Mouse (Mus musculus) cerebellum, postnatal 25 days (tissue): ENCODE measurements around the gene Kntc1.
"Not testable (repeated sequence)": the region's sequence is repeated elsewhere in the genome, so short reads cannot be mapped to it uniquely, and the experiment has no call there.

ENCODE experiments used
- DNase-seq, 2 experiments: peaks; one replicate each; pipeline ENCODE4 v3.0.0; 2021; ENCODE audit warnings: mixed read lengths in 2 of 2

Kntc1 gene

GRCm38 (mm10) chr5:123749065-123750064 lies at the start of gene Kntc1, which contains the start of gene Rsrc2:
Kntc1 (plus strand) TSS chr5:123749716.
Rsrc2 (minus strand) TSS chr5:123749414.
- DNase-seq: peak; percentile 98 to 99

GRCm38 (mm10) chr5:123700625-123701024 lies 48.9 kb upstream of the Kntc1 start:
- DNase-seq: peak; percentile 33 to 59

DNA sequence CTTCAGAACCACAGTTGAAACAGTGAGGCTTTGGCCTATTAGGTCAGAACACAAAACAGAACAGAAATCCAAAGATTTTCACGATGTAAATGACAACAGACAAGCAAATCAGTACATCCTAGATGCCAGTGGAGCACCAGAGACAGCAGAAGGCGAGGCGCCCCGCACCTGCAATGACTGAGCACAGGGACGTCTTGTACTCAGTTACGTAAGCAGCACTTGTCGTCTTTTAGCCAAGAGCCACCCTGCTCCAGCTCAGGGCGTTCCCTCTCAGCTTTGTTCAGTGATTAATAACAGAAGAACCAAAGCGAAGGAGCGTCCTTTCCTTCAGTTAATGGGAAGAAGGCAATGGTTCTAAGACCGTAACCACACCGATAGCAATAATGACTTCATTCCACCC lies 40.9 kb upstream of the Kntc1 start:
- no peak for DNase-seq

GRCm38 (mm10) chr5:123709571-123709970 lies 39.9 kb upstream of the Kntc1 start:
- DNase-seq: no peak

- DNase-seq: no peak
Measured at GRCm38 (mm10) chr5:123713782-123714181, 35.7 kb upstream of the Kntc1 start.

- no peak for DNase-seq
Measured at GRCm38 (mm10) chr5:123714622-123715021, 34.9 kb upstream of the Kntc1 start.

GRCm38 (mm10) chr5:123720328-123721311 lies 28.9 kb upstream of the Kntc1 start, which contains the start of gene Zcchc8:
Zcchc8 (minus strand) TSS chr5:123721100.
- DNase-seq: peak; percentile 94 to 95

DNA sequence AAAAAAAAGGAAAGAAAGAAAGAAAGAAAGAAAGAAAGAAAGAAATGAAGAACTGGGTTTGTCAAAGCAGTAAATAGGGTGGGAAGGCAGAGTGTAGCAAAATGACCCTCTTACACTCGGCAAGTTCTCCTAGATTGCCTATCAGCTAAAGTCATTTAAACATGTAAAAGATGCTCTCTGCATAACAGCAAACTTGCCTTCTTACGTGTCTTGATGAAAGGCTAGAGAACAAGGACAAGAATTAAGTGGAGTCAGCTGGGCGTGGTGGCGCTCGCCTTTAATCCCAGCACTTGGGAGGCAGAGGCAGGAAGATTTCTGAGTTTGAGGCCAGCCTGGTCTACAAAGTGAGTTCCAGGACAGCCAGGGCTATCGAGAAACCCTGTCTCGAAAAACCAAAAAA lies 25.7 kb upstream of the Kntc1 start:
- DNase-seq: not testable (repeated sequence)

- DNase-seq: no peak
Measured at GRCm38 (mm10) chr5:123730981-123731380, 18.5 kb upstream of the Kntc1 start.

- no peak for DNase-seq
Measured at GRCm38 (mm10) chr5:123744358-123744757, 5.2 kb upstream of the Kntc1 start.

- DNase-seq: no peak
Measured at GRCm38 (mm10) chr5:123746253-123746652, 3.3 kb upstream of the Kntc1 start.

DNA sequence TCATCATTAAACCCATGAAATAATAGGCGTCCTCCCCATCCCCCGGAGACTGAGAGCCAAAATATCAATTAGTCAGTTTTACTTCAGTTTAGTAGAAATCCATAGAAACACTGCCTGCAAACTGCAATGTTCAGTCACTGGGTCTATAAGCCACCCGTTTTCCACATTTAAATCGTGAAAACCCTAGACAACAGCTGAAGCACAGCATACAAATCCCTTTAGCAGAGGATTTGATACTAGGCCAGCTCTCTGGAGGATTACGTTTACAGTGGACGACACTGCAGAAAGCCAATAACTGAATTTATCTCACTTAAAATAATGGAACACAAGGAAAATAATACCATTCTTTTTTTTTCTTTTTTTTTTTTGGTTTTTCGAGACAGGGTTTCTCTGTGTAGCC lies 1.9 kb upstream of the Kntc1 start:
- no peak for DNase-seq

DNA sequence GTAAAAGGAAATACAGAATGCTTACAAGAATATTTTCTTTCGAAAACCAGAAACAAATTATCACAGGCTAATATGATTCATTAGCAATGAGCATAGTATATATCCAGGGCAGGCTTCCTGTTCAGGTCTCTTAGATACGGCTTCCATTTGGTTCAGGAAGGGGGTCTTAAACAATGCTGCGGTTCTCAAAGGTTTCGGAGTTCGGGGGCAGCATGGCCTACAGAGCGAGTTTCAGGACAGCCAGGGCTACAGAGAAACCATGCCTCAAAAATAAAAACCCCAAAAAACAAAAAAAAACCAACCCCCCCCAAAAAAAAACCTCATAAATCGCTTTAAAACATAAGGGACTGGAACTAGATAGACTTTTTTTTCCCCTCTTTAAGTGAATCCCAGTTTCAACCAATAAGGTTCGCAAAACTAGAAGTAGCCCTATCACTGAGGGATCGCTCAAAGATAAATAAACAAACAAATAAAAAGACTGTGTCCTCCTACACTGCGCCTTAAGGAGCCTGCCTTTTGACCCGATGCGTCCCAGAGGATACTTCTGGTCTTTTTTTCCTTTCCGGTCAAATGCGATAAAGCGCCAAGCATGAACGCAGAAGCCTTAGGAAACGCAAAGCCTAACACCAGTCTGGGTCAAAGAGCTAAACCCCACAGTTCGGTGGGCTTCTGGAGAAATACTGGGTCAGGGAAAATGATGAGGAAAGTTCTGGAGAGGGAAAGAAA lies 1.0 kb upstream of the Kntc1 start:
- no peak for DNase-seq

DNA sequence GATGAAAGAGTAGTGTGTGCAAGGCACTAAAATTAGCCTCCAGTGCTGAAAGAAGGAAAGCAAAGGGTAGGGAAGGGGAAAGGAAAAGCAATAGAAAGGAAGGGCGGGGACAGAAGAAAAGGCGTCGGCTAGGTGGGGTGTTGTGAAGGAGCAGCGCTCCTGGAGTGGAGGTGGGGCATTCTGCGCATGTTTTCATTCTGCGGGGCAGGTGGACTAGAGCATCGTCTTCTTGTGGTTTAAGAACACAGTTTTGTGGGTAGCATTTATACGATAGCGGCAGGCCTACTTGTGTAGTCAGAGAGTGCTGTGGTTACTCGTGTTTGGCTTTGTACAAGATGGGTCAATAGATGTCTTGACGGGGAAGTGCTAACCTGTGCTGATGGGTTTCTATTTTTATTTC lies 16.0 kb downstream of the Kntc1 start:
- no peak for DNase-seq

- not testable (repeated sequence) for DNase-seq
Measured at GRCm38 (mm10) chr5:123766455-123766854, 16.9 kb downstream of the Kntc1 start.

- no peak for DNase-seq
Measured at GRCm38 (mm10) chr5:123773441-123773840, 23.9 kb downstream of the Kntc1 start.

GRCm38 (mm10) chr5:123780716-123781115 lies 31.2 kb downstream of the Kntc1 start:
- no peak for DNase-seq

DNA sequence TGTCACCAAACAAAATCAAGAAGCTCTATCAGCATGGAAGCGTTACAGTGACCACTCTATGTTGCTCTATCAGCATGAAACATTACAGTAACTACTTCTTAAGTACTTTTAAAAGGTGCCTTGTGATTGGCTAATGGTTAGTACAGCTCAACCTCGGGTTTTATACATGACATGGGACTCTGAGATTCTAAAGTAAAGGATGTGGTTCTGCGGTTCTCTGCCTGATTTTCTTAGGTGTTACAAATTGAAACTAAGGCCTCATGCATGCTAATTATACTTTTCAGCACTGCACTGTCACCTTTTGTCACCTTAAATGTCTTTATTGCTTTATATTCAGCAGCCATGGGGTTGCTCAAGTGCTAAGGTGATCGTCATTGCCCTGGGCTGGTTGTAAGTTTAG lies 32.3 kb downstream of the Kntc1 start:
- no peak for DNase-seq

GRCm38 (mm10) chr5:123788976-123789375 lies 39.5 kb downstream of the Kntc1 start:
- DNase-seq: no peak

DNA sequence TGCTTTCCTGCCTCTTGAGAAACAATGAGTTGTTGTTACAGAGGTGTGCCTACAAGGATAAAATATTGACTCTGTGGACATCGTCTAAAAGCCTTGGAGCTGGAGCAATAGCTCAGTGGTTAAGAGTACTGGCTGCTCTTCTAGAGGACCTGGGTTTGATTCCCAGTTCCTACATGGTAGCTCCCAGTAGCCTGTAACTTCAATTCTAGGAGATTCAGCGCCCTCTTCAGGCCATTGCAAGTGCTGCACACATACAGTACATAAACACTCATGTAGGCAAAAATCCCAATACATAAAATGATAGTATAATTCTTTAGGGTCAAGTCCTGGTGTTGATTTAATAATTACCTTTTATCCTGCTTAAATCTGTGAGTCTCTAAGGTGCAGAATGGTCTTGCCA lies 43.6 kb downstream of the Kntc1 start:
- DNase-seq: no peak

- peak; percentile 80 to 84 for DNase-seq
Measured at GRCm38 (mm10) chr5:123806334-123806733, 56.8 kb downstream of the Kntc1 start.

GRCm38 (mm10) chr5:123808541-123808940 lies 59.0 kb downstream of the Kntc1 start:
- DNase-seq: no peak
